Mouse (Mus musculus) c-Kit-positive CD71-negative TER-119-negative erythroid progenitor cells, embryonic 14.5 days (primary cell): ENCODE data around the gene Tnip2.

ENCODE experiments used
- DNase-seq: peaks from one replicate; pipeline ENCODE4 v3.0.0-alpha.2; 2013; ENCODE audit warnings: low read depth

The Tnip2 gene

DNA sequence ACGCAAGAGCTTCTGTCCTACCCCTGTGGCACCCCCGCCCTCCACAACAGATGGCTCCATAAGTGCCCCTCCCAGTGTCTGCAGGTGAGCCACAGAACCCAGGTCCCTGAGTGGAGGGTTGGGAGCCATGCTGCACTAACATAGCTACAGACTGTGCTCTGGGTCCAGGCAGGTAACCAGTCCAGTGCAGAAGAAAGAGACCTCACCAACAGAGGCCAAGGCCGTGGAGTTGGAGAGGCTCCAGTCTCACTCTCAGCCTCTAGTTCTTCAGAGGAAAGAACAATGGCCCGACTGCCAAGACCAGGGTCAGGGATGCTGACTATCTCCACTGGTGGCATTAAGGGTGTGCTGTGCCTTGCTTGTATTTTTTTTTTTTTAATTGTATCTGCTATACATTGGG is 52.5 kb downstream of the Tnip2 start:
- DNase-seq = no peak

DNA sequence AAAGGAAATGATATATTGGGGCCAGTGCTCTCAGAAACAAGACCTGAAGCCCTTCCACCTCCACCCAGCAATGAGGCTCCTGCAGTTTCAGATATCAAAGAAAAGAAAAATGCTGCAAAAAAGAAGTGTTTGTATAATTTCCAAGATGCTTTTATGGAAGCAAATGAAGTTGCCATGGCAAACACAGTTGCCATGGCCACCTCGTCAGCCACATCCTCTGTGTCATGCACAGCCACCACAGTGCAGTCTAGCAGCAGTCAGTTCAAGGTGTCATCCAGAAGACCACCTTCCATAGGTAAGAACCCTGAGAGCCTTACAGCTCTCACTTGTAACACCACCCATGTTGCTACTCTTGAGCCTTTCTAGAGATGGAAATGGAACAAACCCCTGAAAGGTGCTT is 54.8 kb downstream of the Tnip2 start:
- DNase-seq = no peak

- no peak for DNase-seq
Measured at GRCm38 (mm10) chr5:34446207-34446606, 67.6 kb downstream of the Tnip2 start.
